Mouse (Mus musculus) liver, embryonic 14.5 days (tissue): ENCODE data around the gene Emx2. TPM values are rescaled to one million over a fixed set of nuclear protein-coding genes. Genes with fewer than 3 reads are reported as not detected.

Source experiments
- ATAC-seq: fragments of 200-750 bp; cut with Nextera tagmentation; 2 replicates; pipeline ENCODE4 v1.8.0; 2017; ENCODE audit warnings: moderate number of reproducible peaks, mild to moderate bottlenecking, moderate library complexity; ENCODE audit not compliant: insufficient read depth
- DNase-seq, 3 experiments: peaks; one replicate each; pipeline ENCODE4 v3.0.0-alpha.2; 2012 to 2013; ENCODE audit warnings: low read depth in 3 of 3, low spot score in 3 of 3
- H3K27ac ChIP-seq: fragments of 300-500 bp; sonication (generic); 2 replicates; pipeline ENCODE4 v1.5.1; 2014; ENCODE audit warnings: moderate library complexity, mild to moderate bottlenecking, control low read depth, inconsistent platforms
- H3K27me3 ChIP-seq: fragments of 300-500 bp; sonication (generic); 2 replicates; pipeline ENCODE4 v1.6.1; 2014; ENCODE audit warnings: mild to moderate bottlenecking, low read length, moderate library complexity; ENCODE audit not compliant: control insufficient read depth, insufficient read depth
- H3K36me3 ChIP-seq: fragments of 300-500 bp; sonication (generic); replicated peaks from 2 replicates; pipeline ENCODE4 v1.6.1; 2014; ENCODE audit warnings: low read depth; ENCODE audit not compliant: control insufficient read depth, insufficient read depth
- H3K4me1 ChIP-seq, 2 experiments: fragments of 200-500 bp in 1 of 2; fragments of 300-500 bp in 1 of 2; sonication (generic) in 1 of 2; replicated peaks; 2 replicates each; pipeline ENCODE4 v1.6.1; 2012 to 2014; ENCODE audit warnings: antibody characterized with exemption in 1 of 2, inconsistent platforms in 1 of 2, low read length in 1 of 2; ENCODE audit not compliant: control insufficient read depth in 2 of 2, insufficient read depth in 2 of 2
- H3K4me2 ChIP-seq: fragments of 300-500 bp; sonication (generic); 2 replicates; pipeline ENCODE4 v1.6.1; 2014; ENCODE audit warnings: low read depth, mild to moderate bottlenecking, control low read depth, moderate library complexity
- H3K4me3 ChIP-seq, 2 experiments: fragments of 200-500 bp in 1 of 2; fragments of 300-500 bp in 1 of 2; sonication (generic) in 1 of 2; 2 replicates each; pipeline ENCODE4 v1.5.1; 2012 to 2014; ENCODE audit warnings: low read depth in 2 of 2, low read length in 2 of 2, mild to moderate bottlenecking in 2 of 2, control low read depth in 1 of 2, inconsistent platforms in 1 of 2, moderate library complexity in 1 of 2; ENCODE audit not compliant: insufficient read depth in 1 of 2
- H3K9ac ChIP-seq: fragments of 300-500 bp; sonication (generic); replicated peaks from 2 replicates; pipeline ENCODE4 v1.6.1; 2014; ENCODE audit warnings: mild to moderate bottlenecking, control low read depth, moderate library complexity
- H3K9me3 ChIP-seq: fragments of 300-500 bp; sonication (generic); 2 replicates; pipeline ENCODE4 v1.6.1; 2016; ENCODE audit warnings: low read length, mixed read lengths; ENCODE audit not compliant: control insufficient read depth
- CTCF ChIP-seq: IDR thresholded peaks from 2 replicates; pipeline ENCODE4 v1.5.1; 2016; ENCODE audit warnings: antibody characterized with exemption, low read depth, control low read depth
- EP300 ChIP-seq: IDR thresholded peaks from 2 replicates; pipeline ENCODE4 v1.6.1; 2016; ENCODE audit warnings: antibody characterized with exemption, low read depth
- WGBS: fragments of 180-500 bp; shearing (Covaris S2); extraction: QIAGEN DNeasy Blood & Tissue Kit; methylation state at CpG from one replicate; pipeline ENCODE4 v1.1.7; 2014; ENCODE audit not compliant: insufficient replicate concordance; 5-methylcytosine and 5-hydroxymethylcytosine counted together
- polyA plus RNA-seq, 2 experiments: library from polyadenylated mRNA; depleted of rRNA in 1 of 2; stranded (reverse) in 1 of 2; unstranded in 1 of 2; fragments of >200 nt; fragmentation: Nextera tagmentation in 1 of 2; extraction: Ambion mirVana in 1 of 2; gene quantifications; 2 replicates each; pipeline versions ENCODE4 v1.2.1 to v1.2.3; 2012 to 2014

Emx2 gene
- polyA plus RNA-seq, 2 experiments: 0.01 TPM; not detected in 1

DNA sequence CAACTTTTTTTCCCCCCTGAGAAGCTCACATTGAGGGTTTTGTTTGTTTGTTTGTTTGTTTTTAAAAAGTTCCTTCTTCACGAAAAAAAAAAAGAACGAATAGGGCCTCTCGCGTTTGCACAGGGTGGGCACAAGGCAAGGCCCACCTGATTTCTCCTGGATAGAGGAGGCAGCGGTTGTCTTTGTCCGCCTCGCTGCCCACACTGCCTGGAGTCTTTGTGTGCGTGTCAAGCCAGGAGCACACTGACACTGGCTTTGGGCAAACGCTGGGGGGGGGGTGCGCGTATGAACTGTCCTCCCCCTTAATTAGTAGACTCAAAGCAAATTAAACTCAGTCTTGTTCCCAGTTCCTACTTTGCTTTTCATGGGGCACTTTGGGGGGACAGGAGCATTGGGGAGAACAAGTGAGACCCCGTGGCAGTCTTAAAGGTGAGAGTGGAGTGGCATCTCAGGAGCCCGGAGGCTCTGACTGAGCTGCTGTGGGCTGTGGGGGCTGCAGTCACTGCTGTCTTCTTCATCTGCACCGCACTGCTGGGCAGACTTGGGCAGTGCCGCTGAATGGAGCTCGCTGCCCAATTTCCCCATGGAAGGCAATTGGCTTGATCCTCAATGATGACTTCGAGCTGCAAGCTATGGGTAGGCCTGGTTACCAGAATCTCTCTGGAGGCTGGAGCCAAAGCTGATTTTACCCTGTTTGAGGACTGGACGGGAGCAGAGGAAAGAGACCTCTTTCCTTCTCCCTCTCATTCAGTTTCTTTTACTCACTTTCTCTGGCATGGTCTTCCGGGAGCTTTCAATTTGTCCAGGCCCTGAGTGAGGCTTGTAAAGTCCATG lies 4.5 kb downstream of the Emx2 start:
- Histone ChIP-seq H3K4me3 (no peak overlapping the region), H3K27ac (no peak overlapping the region), H3K9ac (no peak overlapping the region), H3K36me3 (no peaks in the 10 kb centered on the region), H3K27me3 (peaks cover 99% of the 10 kb centered on the region), H3K9me3 (no peaks in the 10 kb centered on the region), H3K4me2 (no peak overlapping the region), H3K4me1 (no peaks in the 10 kb centered on the region)
- no peak for ATAC-seq
- 8% methylated on average over 19 of the region's 19 CpGs for WGBS
- TF ChIP-seq CTCF (no peak), EP300 (no peak)
- no peak for DNase-seq

DNA sequence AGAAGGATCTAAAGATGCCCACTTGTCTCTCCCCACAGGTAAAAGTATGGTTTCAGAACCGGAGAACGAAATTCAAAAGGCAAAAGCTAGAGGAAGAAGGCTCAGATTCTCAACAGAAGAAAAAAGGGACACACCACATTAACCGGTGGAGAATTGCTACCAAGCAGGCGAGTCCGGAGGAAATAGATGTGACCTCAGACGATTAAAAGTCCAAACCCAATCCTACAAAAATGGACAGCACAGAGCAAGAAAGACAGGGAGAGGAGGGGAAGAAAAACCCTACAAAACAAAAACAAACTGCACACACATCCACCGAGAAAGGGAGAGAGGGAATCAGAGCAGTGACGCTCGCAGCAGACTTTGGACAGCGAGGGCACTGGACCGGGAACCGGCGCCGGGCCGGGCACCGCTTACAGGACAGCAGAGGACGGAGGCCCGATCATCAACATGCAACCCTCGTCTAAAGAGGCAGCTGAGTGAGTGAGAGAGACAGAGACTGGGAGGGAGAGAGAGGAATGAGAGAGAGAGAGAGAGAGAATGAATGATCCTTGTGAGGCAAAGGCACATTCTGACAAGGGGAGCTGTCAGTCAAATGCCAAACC lies 5.8 kb downstream of the Emx2 start:
- no peak for TF ChIP-seq EP300
- TF ChIP-seq CTCF: no peak
- peaks cover 99% of the 10 kb centered on the region for H3K27me3 ChIP-seq
- no peak for ATAC-seq
- H3K27ac ChIP-seq: no peak overlapping the region
- no peaks in the 10 kb centered on the region for H3K36me3 ChIP-seq
- H3K4me2 ChIP-seq: no peak overlapping the region
- H3K9me3 ChIP-seq: no peaks in the 10 kb centered on the region
- WGBS: 3% methylated on average over 19 of the region's 19 CpGs
- H3K9ac ChIP-seq: no peak overlapping the region
- H3K4me3 ChIP-seq: no peak overlapping the region
- DNase-seq: no peak
- H3K4me1 ChIP-seq: no peaks in the 10 kb centered on the region

DNA sequence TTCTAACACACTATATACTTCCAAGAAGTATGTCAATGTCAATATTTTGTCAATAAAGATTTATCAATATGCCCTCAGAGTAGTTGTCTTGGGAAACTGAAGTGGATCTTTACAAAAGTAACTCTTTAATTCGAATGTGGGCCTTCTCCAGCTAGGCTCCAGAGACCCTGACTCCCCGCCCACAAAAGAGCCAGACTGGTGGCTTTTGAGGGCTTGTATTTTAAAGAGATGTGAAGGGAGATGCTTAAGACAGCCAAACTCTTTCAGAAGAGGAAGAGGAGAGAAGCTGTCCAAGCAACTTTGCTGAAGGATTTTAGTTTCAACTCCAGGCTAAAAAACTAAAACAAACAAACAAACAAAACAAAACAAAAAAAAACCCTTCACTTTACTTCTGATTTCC lies 7.1 kb downstream of the Emx2 start:
- no peaks in the 10 kb centered on the region for H3K9me3 ChIP-seq
- H3K4me1 ChIP-seq: no peaks in the 10 kb centered on the region
- no peak overlapping the region for H3K4me2 ChIP-seq
- no peak overlapping the region for H3K4me3 ChIP-seq
- H3K36me3 ChIP-seq: no peaks in the 10 kb centered on the region
- peaks cover 99% of the 10 kb centered on the region for H3K27me3 ChIP-seq
- H3K9ac ChIP-seq: no peak overlapping the region
- H3K27ac ChIP-seq: no peak overlapping the region
- ATAC-seq: no peak
- no peak for DNase-seq
- WGBS: 10% methylated on average over 2 of the region's 2 CpGs
- TF ChIP-seq EP300 (no peak), CTCF (no peak)

DNA sequence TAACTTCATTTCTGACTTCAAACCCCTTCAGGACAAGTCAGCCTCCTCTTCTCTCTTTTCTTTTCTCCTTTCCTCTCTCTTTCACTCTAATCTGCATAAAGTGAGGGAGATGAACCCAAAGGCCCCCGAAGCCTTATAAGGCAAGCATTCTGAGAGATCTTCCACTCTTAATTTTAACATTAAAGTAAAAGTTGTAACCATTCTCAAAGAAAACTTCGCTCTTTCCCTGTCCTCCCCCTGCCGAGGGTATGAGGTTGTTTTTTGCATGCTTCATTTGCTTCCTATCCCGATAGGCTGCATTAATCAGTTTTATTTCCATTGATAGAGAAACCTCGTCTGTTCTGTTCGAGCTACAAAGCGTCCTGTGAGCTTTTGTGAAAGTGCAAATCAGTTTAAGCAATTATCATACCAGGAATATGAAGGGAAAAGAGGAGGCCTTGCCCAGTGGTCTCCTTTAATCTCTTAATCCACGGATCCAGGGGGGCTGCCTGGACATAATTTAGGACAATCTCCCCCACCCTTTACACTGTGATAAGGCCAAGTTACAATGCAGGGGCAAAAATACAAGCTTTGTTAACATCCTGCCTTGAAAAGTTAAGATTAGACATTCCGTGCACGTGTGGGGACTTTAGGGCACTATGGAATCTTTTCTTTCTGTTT lies 7.7 kb downstream of the Emx2 start:
- H3K4me2 ChIP-seq: no peak overlapping the region
- 2% methylated on average over 10 of the region's 10 CpGs for WGBS
- no peak overlapping the region for H3K27ac ChIP-seq
- DNase-seq: no peak
- no peak overlapping the region for H3K4me3 ChIP-seq
- H3K9ac ChIP-seq: no peak overlapping the region
- ATAC-seq: no peak
- no peaks in the 10 kb centered on the region for H3K9me3 ChIP-seq
- H3K36me3 ChIP-seq: no peaks in the 10 kb centered on the region
- peaks cover 97% of the 10 kb centered on the region for H3K27me3 ChIP-seq
- H3K4me1 ChIP-seq: no peaks in the 10 kb centered on the region
- TF ChIP-seq CTCF (no peak), EP300 (no peak)

DNA sequence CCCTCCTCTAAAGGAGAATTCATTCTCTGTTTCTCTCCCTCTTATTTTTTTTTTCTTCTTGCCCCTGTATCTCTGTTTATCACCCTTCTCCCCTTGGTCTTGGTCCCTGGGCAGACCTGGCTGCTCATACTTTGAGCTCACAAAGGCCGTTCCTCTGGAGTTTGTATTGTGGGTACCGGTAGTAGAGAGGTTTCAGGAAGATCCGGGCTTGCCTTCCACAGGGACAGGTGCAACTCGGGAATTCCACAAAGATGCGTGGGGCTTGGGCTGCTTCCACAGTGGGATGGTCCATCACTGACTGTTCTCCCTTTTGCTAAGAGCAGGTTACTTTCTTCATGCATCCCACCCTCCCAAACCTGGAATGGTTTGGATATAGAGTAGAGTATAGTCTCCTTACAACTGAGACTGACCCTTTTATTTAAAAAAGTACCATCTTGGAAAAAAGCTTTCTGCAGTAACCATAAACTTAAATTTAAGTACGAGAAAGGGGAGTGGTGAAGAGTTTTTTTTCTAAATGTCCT lies 8.3 kb downstream of the Emx2 start:
- TF ChIP-seq CTCF: no peak
- no peak for TF ChIP-seq EP300
- Histone ChIP-seq H3K4me2 (no peak overlapping the region), H3K36me3 (no peaks in the 10 kb centered on the region), H3K9ac (no peak overlapping the region), H3K4me3 (no peak overlapping the region), H3K4me1 (no peaks in the 10 kb centered on the region), H3K9me3 (no peaks in the 10 kb centered on the region), H3K27me3 (peaks cover 97% of the 10 kb centered on the region), H3K27ac (no peak overlapping the region)
- WGBS: 3% methylated on average over 6 of the region's 6 CpGs
- no peak for DNase-seq
- no peak for ATAC-seq
